Mouse (Mus musculus) adrenal gland, adult 18-20 months (tissue): ENCODE results near the gene Gm3468. TPM values are rescaled to one million over a fixed set of nuclear protein-coding genes. Genes with fewer than 3 reads are reported as not detected.
"Not testable (repeated sequence)": the region's sequence is repeated elsewhere in the genome, so short reads cannot be mapped to it uniquely, and the experiment has no call there.

ENCODE experiments used
- DNase-seq, 2 experiments: peaks; one replicate each; pipeline ENCODE4 v3.0.0; 2021 to 2022; ENCODE audit warnings: low spot score in 2 of 2
- long read RNA-seq, 2 experiments: library from polyadenylated mRNA; stranded (forward); transcript quantifications; one replicate each; pipeline ENCODE4 v2.0.0; 2021
- total RNA-seq, 2 experiments: library from RNA; stranded (reverse); gene quantifications; 1 replicate in 1 of 2; 2 replicates in 1 of 2; pipeline ENCODE4 v1.2.3; 2021

The Gm3468 gene
- total RNA-seq = under 1 TPM; 0.20 to 0.22 TPM
- long read RNA-seq, experiment 1 = 0 reads
- long read RNA-seq, experiment 2, partial matches to known transcripts = 0 of 2 reads
- long read RNA-seq, experiment 2, other reads (novel, unspliced or antisense) = 2 of 2 reads

DNA sequence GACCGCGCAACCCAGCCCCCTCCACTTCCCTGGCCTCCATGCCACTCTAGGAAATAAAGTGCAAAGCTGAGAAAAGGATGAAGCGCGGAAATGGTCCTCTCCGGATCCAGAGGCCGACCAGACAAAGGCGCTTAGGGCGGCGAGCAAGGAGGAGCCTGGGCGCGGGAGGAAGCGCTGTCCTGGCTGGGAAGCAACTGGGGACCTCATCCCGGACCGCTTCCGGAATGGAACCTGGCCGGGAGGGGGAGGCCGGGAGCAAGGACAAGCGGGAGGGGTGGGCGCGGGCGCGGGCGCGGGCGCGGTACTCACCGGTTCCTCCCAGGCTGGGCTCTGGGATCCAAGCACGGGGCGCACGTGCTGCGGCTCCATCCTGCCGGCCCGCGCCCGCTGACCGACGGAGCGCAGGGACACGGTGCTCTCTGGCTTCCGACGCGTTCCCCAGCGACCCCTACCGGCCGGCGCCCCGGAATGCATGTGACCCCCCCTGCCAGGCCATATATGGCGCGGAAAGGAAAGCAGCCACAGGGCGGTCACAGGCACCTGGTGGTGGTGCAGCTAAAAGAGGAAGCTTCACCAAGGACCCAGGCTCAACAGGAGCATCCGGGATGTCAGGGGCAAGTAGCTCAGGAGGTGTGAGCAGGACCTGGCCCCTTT lies at the start of gene Gm3468:
Gm3468 (minus strand) TSS at position 394 of the 654 bp plus-strand sequence.
- DNase-seq = peak; percentile 2 to 48

DNA sequence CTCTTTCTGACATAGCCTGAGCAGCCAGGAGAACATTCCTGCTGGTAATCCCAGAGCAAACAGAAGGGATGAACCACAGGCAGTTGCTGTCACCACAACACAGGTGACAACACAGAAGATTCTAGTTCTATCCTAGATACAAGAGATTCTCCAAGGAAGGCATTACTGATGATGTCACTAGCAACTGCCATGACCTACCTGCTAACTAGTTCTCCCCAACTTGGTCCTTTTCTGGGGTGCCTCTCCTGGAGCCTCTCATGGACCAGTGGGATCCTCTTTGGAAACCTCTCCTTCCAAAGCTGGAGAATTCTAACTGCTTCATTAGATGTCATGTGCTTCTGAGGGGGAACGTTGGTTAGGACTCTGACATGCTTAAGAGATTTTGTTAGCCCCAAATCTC lies 17.2 kb upstream of the Gm3468 start, which contains the start of gene Gm3476:
Gm3476 (minus strand) TSS at position 101 of the 400 bp plus-strand sequence.
- DNase-seq = not testable (repeated sequence)

- DNase-seq = not testable (repeated sequence)
Observed at GRCm38 (mm10) chr14:6107500-6107899, 965 bp downstream of the Gm3468 start.

GRCm38 (mm10) chr14:6093842-6094241 lies 14.6 kb downstream of the Gm3468 start, which contains the start of gene Gm8206:
Gm8206 (minus strand) TSS chr14:6093942.
- DNase-seq = not testable (repeated sequence)

DNA sequence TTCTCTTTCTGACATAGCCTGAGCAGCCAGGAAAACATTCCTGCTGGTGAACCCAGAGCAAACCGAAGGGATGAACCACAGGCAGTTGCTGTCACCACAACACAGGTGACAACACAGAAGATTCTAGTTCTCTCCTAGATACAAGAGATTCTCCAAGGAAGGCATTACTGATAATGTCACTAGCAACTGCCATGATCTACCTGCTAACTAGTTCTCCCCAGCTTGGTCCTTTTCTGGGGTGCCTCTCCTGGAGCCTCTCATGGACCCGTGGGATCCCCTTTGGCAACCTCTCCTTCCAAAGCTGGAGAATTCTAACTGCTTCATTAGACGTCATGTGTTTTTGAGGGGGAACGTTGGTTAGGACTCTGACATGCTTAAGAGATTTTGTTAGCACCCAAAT lies 50.3 kb downstream of the Gm3468 start, which contains the start of gene Gm6337:
Gm6337 (minus strand) TSS at position 101 of the 400 bp plus-strand sequence.
- DNase-seq = not testable (repeated sequence)

Other genes with a start within 250 kb of the Gm3468 start
- not detected for gene Gm8237, start 228.3 kb downstream of the Gm3468 start, total RNA-seq
- under 1 TPM in 1 of 2 experiments, not detected in 1; 0.16 TPM for gene Gm3248, start 146.9 kb downstream of the Gm3468 start, total RNA-seq
- not detected for gene Gm3453, start 129.5 kb downstream of the Gm3468 start, total RNA-seq
- not detected for gene Gm6337, start 50.4 kb downstream of the Gm3468 start, total RNA-seq
- not detected for gene Gm8206, start 14.7 kb downstream of the Gm3468 start, total RNA-seq
- gene Gm3476, start 17.1 kb upstream of the Gm3468 start, total RNA-seq = not detected
- gene Gm21560, start 110.6 kb upstream of the Gm3468 start, total RNA-seq = not detected
- under 1 TPM in 1 of 2 experiments, not detected in 1; 0.20 TPM for gene Gm3411, start 178.6 kb upstream of the Gm3468 start, total RNA-seq
- not detected for gene Gm21103, start 196.2 kb upstream of the Gm3468 start, total RNA-seq
- gene Gm3618, start 235.0 kb upstream of the Gm3468 start, total RNA-seq = not detected